Mouse (Mus musculus): ENCODE data around the gene Podxl. TPM values are rescaled to one million over a fixed set of nuclear protein-coding genes. Genes with fewer than 3 reads are reported as not detected.

The Podxl gene
- polyA plus RNA-seq, 1 experiment from 2014 or later: 29.1 TPM

DNA sequence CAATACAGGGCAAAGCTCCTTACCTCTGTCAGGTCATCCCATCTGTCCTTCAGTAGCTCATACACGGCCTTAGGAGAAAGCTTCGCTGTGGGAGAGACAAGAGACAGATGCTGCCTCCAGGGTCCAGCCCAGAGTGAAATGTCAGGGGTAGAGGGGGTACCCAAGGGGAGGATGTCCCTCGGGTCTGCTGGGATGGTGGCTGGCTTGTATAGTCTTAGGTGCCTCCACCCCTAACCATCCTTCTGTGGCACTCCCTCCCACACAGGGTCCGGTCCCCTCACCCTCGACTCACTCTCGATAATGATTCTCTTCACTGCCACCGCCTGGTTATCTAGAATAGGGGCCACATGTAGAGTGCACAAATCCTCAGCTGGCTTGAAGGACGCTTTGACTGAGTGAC is 39.1 kb downstream of the Podxl start:
- Histone ChIP-seq H3K4me3 (ENCODE audit: low read depth, low read length) (no peak overlapping the region), H3K27ac (ENCODE audit: low read depth, low read length) (no peak overlapping the region), H3K4me1 (replicated peaks; ENCODE audit: control insufficient read depth, insufficient read depth, low read length) (peaks cover 2% of the 10 kb centered on the region), H3K9ac (ENCODE audit: low read depth, low read length) (no peak overlapping the region), H3K4me2 (no peak overlapping the region), H3K27me3 (replicated peaks; ENCODE audit: control insufficient read depth, insufficient read depth, low read length) (no peaks in the 10 kb centered on the region), H3K9me3 (ENCODE audit: control insufficient read depth, low read length) (no peaks in the 10 kb centered on the region), H3K36me3 (ENCODE audit: control insufficient read depth, insufficient read depth, low read length) (peaks cover 31% of the 10 kb centered on the region)
- 90% methylated on average over 8 of the region's 8 CpGs for WGBS
- ATAC-seq (replicated peaks; ENCODE audit: low FRiP score) (no peak), DNase-seq (ENCODE audit: low spot score) (no peak)

DNA sequence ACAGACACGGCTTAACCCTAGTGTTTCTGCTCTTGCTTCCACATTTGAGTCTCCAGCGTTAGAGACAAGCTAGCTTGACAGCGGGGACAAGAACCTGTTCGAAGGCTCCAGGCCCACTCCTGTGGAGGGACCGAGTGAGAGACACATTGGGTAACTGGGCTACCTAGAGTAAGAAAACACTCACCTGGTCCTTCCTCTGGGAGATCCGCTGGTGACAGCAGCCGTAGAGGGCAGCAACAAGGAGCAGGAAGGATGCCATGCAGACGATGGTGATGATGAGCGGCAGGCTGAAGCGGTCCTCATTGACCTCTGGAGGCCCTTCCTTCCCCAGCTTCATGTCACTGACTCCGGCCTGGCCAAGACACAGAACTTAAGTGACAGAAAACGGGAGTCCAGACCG is 39.7 kb downstream of the Podxl start:
- DNase-seq (ENCODE audit: low spot score) (no peak), ATAC-seq (replicated peaks; ENCODE audit: low FRiP score) (no peak)
- no peaks in the 10 kb centered on the region for H3K27me3 ChIP-seq (replicated peaks; ENCODE audit: control insufficient read depth, insufficient read depth, low read length)
- H3K4me3 ChIP-seq (ENCODE audit: low read depth, low read length): no peak overlapping the region
- H3K4me1 ChIP-seq (replicated peaks; ENCODE audit: control insufficient read depth, insufficient read depth, low read length): peaks cover 7% of the 10 kb centered on the region
- no peaks in the 10 kb centered on the region for H3K9me3 ChIP-seq (ENCODE audit: control insufficient read depth, low read length)
- no peak overlapping the region for H3K4me2 ChIP-seq
- no peak overlapping the region for H3K27ac ChIP-seq (ENCODE audit: low read depth, low read length)
- H3K9ac ChIP-seq (ENCODE audit: low read depth, low read length): no peak overlapping the region
- H3K36me3 ChIP-seq (ENCODE audit: control insufficient read depth, insufficient read depth, low read length): peaks cover 33% of the 10 kb centered on the region
- WGBS: 90% methylated on average over 13 of the region's 13 CpGs

DNA sequence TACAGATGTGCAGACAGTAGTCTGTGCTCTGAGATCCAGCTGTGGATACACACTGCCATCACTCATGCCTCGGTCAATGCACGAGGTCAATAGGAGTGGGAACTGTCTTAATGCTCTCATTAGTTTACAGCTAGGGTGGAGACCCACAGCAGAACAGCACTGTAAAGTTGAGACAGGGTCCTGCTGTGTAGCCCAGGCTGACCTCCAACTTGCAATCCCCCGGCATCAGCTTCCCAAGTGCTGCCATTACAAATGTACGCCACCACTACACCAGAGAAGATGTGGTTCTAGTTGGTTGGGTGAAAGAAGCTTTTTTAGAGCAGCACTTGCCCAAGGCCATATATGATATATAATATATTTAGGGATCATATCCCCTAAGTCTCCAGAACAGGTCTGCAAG is 40.1 kb downstream of the Podxl start:
- Histone ChIP-seq H3K27me3 (replicated peaks; ENCODE audit: control insufficient read depth, insufficient read depth, low read length) (no peaks in the 10 kb centered on the region), H3K9ac (ENCODE audit: low read depth, low read length) (no peak overlapping the region), H3K4me3 (ENCODE audit: low read depth, low read length) (no peak overlapping the region), H3K27ac (ENCODE audit: low read depth, low read length) (no peak overlapping the region), H3K4me2 (no peak overlapping the region), H3K9me3 (ENCODE audit: control insufficient read depth, low read length) (no peaks in the 10 kb centered on the region), H3K4me1 (replicated peaks; ENCODE audit: control insufficient read depth, insufficient read depth, low read length) (peaks cover 11% of the 10 kb centered on the region), H3K36me3 (ENCODE audit: control insufficient read depth, insufficient read depth, low read length) (peaks cover 33% of the 10 kb centered on the region)
- ATAC-seq (replicated peaks; ENCODE audit: low FRiP score) (no peak), DNase-seq (ENCODE audit: low spot score) (no peak)
- WGBS: 92% methylated on average over 4 of the region's 4 CpGs

DNA sequence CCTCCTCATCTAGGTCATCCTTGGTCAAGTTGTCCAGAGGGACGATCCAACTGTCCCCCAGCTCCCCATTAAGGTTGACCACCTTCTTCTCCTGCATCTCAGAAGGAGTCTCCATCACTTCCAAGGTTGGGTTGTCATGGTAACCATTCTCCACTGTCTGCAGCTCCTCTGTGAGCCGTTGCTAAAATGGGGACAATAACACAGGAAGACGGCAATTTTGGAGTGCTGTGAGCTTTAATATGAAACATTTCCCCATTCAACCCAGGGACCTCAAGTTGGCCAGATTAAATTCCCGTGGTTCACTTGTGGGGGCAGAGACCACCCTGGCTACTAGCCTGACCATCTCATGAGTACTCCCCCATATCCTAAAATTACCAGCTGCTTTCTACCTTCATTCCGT is 40.7 kb downstream of the Podxl start:
- DNase-seq (ENCODE audit: low spot score) (no peak), ATAC-seq (replicated peaks; ENCODE audit: low FRiP score) (no peak)
- no peak overlapping the region for H3K4me2 ChIP-seq
- H3K36me3 ChIP-seq (ENCODE audit: control insufficient read depth, insufficient read depth, low read length): peaks cover 30% of the 10 kb centered on the region
- no peaks in the 10 kb centered on the region for H3K9me3 ChIP-seq (ENCODE audit: control insufficient read depth, low read length)
- peaks cover 14% of the 10 kb centered on the region for H3K4me1 ChIP-seq (replicated peaks; ENCODE audit: control insufficient read depth, insufficient read depth, low read length)
- no peak overlapping the region for H3K9ac ChIP-seq (ENCODE audit: low read depth, low read length)
- H3K27me3 ChIP-seq (replicated peaks; ENCODE audit: control insufficient read depth, insufficient read depth, low read length): no peaks in the 10 kb centered on the region
- H3K27ac ChIP-seq (ENCODE audit: low read depth, low read length): no peak overlapping the region
- no peak overlapping the region for H3K4me3 ChIP-seq (ENCODE audit: low read depth, low read length)
- 89% methylated on average over 5 of the region's 5 CpGs for whole genome bisulfite sequencing

DNA sequence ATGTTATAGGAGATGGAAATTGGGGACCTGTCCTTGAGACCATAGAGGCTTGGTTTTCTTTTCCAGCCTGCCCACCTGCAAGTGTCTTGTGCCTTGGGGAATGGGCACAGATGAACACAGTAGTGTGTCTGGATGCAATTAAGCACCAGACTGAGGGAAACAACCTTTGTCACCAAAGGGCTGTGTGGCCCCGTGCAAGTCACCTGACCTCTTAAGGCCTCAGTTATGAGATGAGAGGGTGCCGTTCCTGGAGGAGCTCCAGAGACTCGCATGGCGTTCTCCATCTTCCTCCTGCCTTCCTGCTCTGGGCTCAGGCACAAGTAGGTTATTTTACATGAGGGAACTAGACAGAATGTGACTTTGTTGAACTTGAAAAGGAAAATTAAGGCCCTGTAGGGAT is 41.3 kb downstream of the Podxl start:
- DNase-seq (ENCODE audit: low spot score): no peak
- peaks cover 30% of the 10 kb centered on the region for H3K36me3 ChIP-seq (ENCODE audit: control insufficient read depth, insufficient read depth, low read length)
- 85% methylated on average over 4 of the region's 4 CpGs for WGBS

DNA sequence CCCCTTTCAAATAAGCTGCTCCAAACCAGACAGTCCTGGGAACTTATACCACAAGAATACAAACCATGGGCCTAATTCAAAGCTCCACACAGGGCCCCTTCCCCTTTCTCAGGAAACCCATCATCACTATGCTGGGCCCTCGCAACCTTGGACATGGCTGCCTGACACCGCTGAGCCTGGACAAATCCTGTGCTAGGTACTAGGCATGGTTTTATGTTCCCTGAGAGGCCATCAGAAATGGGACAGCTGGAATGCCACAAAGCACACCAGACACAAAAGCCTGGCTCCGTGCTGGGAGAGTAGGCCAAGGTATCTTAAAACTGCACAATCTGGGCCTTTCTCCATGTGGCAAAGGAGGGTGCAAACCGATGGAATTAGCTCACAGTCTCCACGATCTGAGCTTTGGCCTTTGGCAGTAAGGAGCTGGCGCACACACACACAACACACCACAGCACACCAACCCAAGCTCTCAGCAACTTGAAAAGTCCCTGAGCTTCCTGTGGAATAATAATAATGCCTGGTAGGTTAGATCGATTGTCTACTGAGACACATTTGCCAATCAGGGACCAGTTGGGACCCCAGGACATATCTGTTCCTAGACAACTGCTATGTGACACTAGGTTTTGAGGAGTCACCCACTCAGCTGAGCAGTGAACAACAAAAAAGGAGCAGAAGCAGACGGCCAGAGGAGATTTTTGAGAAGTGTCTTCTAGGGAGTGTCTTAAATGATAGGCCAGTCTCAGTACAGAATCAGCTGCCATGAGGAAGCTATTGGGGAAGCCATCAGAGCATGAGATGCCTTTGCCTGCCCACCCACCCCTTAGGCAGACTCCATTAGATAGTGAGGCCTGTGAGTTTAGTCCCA is 42.1 kb downstream of the Podxl start:
- no peak overlapping the region for H3K4me2 ChIP-seq
- no peaks in the 10 kb centered on the region for H3K9me3 ChIP-seq (ENCODE audit: control insufficient read depth, low read length)
- 86% methylated on average over 8 of the region's 8 CpGs for WGBS
- H3K9ac ChIP-seq (ENCODE audit: low read depth, low read length): no peak overlapping the region
- no peak overlapping the region for H3K4me3 ChIP-seq (ENCODE audit: low read depth, low read length)
- peaks cover 29% of the 10 kb centered on the region for H3K36me3 ChIP-seq (ENCODE audit: control insufficient read depth, insufficient read depth, low read length)
- DNase-seq (ENCODE audit: low spot score) (no peak), ATAC-seq (replicated peaks; ENCODE audit: low FRiP score) (no peak)
- H3K4me1 ChIP-seq (replicated peaks; ENCODE audit: control insufficient read depth, insufficient read depth, low read length): peaks cover 22% of the 10 kb centered on the region
- no peaks in the 10 kb centered on the region for H3K27me3 ChIP-seq (replicated peaks; ENCODE audit: control insufficient read depth, insufficient read depth, low read length)
- H3K27ac ChIP-seq (ENCODE audit: low read depth, low read length): no peak overlapping the region

More for the DNA sequence above, 41.3 kb downstream of the Podxl start:
- Histone ChIP-seq H3K9ac (ENCODE audit: low read depth, low read length) (no peak overlapping the region), H3K4me2 (no peak overlapping the region), H3K4me3 (ENCODE audit: low read depth, low read length) (no peak overlapping the region), H3K9me3 (ENCODE audit: control insufficient read depth, low read length) (no peaks in the 10 kb centered on the region), H3K4me1 (replicated peaks; ENCODE audit: control insufficient read depth, insufficient read depth, low read length) (peaks cover 19% of the 10 kb centered on the region), H3K27me3 (replicated peaks; ENCODE audit: control insufficient read depth, insufficient read depth, low read length) (no peaks in the 10 kb centered on the region), H3K27ac (ENCODE audit: low read depth, low read length) (no peak overlapping the region)
- ATAC-seq (replicated peaks; ENCODE audit: low FRiP score): no peak

DNA sequence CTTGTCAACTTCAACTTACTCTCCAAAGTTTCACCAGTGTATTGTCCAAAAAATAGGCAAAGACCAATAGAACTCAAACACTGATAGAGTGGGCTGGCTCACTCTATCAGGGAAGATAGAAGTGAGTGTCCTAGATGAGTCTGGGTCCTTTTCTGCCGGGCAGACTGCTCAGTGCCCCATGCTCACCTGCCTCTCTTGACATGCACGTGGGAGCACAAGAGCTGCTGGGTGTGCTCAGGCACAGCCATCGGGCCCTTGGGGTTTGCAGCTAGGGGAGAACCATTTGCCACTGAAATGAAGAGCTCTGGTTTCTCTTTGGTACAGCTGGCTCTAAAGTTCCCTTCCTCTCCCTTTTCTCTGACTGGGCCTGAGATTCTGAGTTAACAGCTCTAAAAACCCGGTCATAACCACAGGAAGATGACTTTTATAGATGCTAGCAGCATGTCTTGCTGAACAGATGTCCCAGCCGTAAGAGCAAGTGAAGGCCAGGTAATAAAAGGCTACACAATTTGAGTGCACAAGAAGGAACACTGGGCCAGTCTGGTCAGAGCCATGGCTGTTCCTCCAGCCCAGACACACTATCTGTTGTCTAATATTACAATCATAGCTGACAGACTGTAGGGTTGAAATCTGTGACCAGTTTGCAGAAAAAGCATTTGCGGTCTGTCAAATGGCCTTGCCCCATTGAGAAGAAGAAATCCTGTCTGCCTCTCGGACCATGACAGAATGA is 43.1 kb downstream of the Podxl start:
- Histone ChIP-seq H3K4me1 (replicated peaks; ENCODE audit: control insufficient read depth, insufficient read depth, low read length) (peaks cover 22% of the 10 kb centered on the region), H3K27ac (ENCODE audit: low read depth, low read length) (no peak overlapping the region), H3K4me2 (no peak overlapping the region), H3K9me3 (ENCODE audit: control insufficient read depth, low read length) (no peaks in the 10 kb centered on the region), H3K4me3 (ENCODE audit: low read depth, low read length) (no peak overlapping the region), H3K36me3 (ENCODE audit: control insufficient read depth, insufficient read depth, low read length) (peaks cover 28% of the 10 kb centered on the region), H3K27me3 (replicated peaks; ENCODE audit: control insufficient read depth, insufficient read depth, low read length) (no peaks in the 10 kb centered on the region), H3K9ac (ENCODE audit: low read depth, low read length) (no peak overlapping the region)
- ATAC-seq (replicated peaks; ENCODE audit: low FRiP score) (no peak), DNase-seq (ENCODE audit: low spot score) (no peak)
- WGBS: 82% methylated on average over 7 of the region's 7 CpGs

DNA sequence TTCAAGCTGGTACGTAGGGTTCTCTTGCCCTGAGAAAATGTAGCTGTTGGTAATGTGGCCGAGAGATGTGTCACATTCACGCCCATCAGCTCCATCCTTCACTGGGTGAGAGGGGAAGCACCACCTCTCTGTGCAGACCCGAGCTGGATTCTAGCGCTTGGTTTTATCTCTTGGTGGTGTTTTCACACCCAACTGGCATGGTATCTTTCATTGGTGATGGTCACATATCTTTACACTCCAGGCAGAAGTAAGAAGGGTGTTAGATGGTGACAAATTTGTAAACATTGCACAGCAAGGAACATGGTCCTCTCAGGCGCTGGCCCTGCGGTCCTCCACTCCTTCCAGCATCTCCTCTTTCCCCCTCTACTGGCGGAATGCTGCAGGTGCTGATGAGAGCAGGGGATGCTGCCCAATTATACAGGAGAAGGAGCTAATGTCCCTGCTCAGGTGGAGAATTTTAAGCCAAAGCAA is 44.7 kb downstream of the Podxl start:
- Histone ChIP-seq H3K36me3 (ENCODE audit: control insufficient read depth, insufficient read depth, low read length) (peaks cover 18% of the 10 kb centered on the region), H3K4me1 (replicated peaks; ENCODE audit: control insufficient read depth, insufficient read depth, low read length) (peaks cover 22% of the 10 kb centered on the region), H3K4me3 (ENCODE audit: low read depth, low read length) (no peak overlapping the region), H3K27me3 (replicated peaks; ENCODE audit: control insufficient read depth, insufficient read depth, low read length) (no peaks in the 10 kb centered on the region), H3K9ac (ENCODE audit: low read depth, low read length) (no peak overlapping the region), H3K4me2 (no peak overlapping the region), H3K27ac (ENCODE audit: low read depth, low read length) (0 out of 2 replicates have a peak overlapping the region, but pooled peaks have one; percentile 34), H3K9me3 (ENCODE audit: control insufficient read depth, low read length) (no peaks in the 10 kb centered on the region)
- 49% methylated on average over 8 of the region's 8 CpGs for WGBS
- DNase-seq (ENCODE audit: low spot score) (no peak), ATAC-seq (replicated peaks; ENCODE audit: low FRiP score) (peak; percentile 90)
